Mouse (Mus musculus): ENCODE measurements around the gene Cyp11a1.

DNA sequence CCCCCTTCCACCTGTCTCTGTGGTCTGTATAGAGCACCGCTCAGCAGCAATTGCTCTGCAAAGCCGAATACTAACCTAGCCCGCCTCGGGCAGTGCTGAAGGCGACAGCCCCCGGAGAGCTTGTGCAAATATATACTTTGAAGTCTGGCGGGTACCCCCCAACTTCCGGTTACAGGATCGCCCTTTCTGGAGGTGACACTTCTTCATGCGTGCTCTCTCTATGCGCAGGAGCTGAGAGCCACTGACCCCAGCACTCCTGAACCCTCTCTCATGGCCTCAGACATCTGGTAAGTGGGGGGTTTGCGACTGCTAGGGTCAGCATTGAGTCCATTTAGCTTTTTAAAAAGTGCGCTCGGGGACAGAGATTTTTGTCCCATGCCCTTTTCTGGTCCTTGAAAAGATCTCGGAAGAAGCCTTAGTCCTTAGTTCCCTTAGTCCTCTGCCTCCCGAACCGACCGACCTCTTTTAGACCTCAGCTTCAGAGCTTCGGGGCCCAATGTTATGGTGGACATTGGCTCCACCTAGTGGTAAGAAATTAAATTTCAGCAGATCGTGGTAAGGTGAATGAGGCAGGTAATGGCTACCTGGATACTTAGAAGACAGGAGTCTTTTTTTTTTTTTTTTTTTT is 8.1 kb upstream of the Cyp11a1 start:
- TF ChIP-seq EP300 (IDR thresholded peaks at IDR 0.05; ENCODE audit: insufficient read depth, low read depth, low read length), result no peak
- peak; percentile 51 for TF ChIP-seq CTCF (IDR thresholded peaks at IDR 0.05; ENCODE audit: low read depth, low read length)
